Mouse (Mus musculus) limb, embryonic 15.5 days (tissue): ENCODE data around the gene Six5. TPM values are rescaled to one million over a fixed set of nuclear protein-coding genes. Genes with fewer than 3 reads are reported as not detected.

ENCODE experiments used
- ATAC-seq: fragments of 200-750 bp; cut with Nextera tagmentation; 2 replicates; pipeline ENCODE4 v1.8.0; 2017; ENCODE audit warnings: low read depth, moderate TSS enrichment; ENCODE audit not compliant: insufficient number of reproducible peaks, low FRiP score, low TSS enrichment
- H3K27ac ChIP-seq: fragments of 300-500 bp; sonication (generic); 2 replicates; pipeline ENCODE4 v1.5.1; 2015; ENCODE audit warnings: moderate library complexity, mild to moderate bottlenecking, inconsistent platforms
- H3K27me3 ChIP-seq: fragments of 300-500 bp; sonication (generic); 2 replicates; pipeline ENCODE4 v1.6.1; 2015; ENCODE audit warnings: inconsistent platforms
- H3K36me3 ChIP-seq: fragments of 300-500 bp; sonication (generic); 2 replicates; pipeline ENCODE4 v1.6.1; 2015; ENCODE audit warnings: inconsistent platforms
- H3K4me1 ChIP-seq: fragments of 300-500 bp; sonication (generic); 2 replicates; pipeline ENCODE4 v1.6.1; 2015; ENCODE audit warnings: inconsistent platforms
- H3K4me2 ChIP-seq: fragments of 300-500 bp; sonication (generic); 2 replicates; pipeline ENCODE4 v1.6.1; 2015; ENCODE audit warnings: mild to moderate bottlenecking, inconsistent platforms
- H3K4me3 ChIP-seq: fragments of 300-500 bp; sonication (generic); 2 replicates; pipeline ENCODE4 v1.5.1; 2015; ENCODE audit warnings: mild to moderate bottlenecking, inconsistent platforms
- H3K9ac ChIP-seq: fragments of 300-500 bp; sonication (generic); 2 replicates; pipeline ENCODE4 v1.6.1; 2015; ENCODE audit warnings: inconsistent platforms
- H3K9me3 ChIP-seq: fragments of 300-500 bp; sonication (generic); 2 replicates; pipeline ENCODE4 v1.6.1; 2016; ENCODE audit warnings: inconsistent platforms
- WGBS: fragments of 180-500 bp; shearing (Covaris S2); methylation state at CpG from one replicate; pipeline ENCODE4 v1.1.7; 2015; 5-methylcytosine and 5-hydroxymethylcytosine counted together
- polyA plus RNA-seq: library from polyadenylated mRNA; unstranded; fragments of >200 nt; fragmentation: Nextera tagmentation; extraction: Ambion mirVana; gene quantifications from 2 replicates; pipeline ENCODE4 v1.2.1, GENCODE M21; 2015

The Six5 gene
- 11.5 and 13.5 TPM in 2 replicates for polyA plus RNA-seq

DNA sequence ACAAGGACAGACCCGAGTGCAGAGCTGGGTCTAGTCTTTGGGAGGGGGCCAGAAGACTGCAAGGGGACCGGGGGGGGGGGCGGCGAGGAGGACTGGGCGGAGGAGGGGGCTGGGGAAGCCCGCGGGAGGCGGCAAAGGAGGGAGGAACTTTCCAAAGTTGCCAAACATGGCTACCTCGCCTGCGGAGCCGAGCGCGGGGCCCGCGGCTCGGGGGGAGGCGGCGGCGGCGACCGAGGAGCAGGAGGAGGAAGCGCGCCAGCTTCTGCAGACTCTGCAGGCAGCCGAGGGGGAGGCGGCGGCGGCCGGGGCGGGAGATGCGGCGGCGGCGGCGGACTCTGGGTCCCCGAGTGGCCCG is at the start of gene Six5:
TSS of gene Six5 (plus strand) at position 124 of the 355 bp plus-strand sequence.
- peak within 1 kb of the TSS; percentile 86 for H3K4me3 ChIP-seq
- H3K9me3 ChIP-seq, result no peaks in the 10 kb centered on the region
- peak within 1 kb of the TSS; percentile 99 for H3K27ac ChIP-seq
- peaks cover 54% of the 10 kb centered on the region for H3K4me1 ChIP-seq
- ATAC-seq, result peak; percentile 26
- peaks cover 34% of the 10 kb centered on the region for H3K36me3 ChIP-seq
- 1% methylated on average over 20 of the region's 36 CpGs for WGBS
- H3K4me2 ChIP-seq, result peak within 1 kb of the TSS; percentile 88
- peak within 1 kb of the TSS; percentile 78 for H3K9ac ChIP-seq
- peaks cover 4% of the 10 kb centered on the region; the same call in 1 of the 2 replicates for H3K27me3 ChIP-seq

GRCm38 (mm10) chr7:19044616-19045015 is 49.8 kb upstream of the Six5 start:
- H3K27ac ChIP-seq, result no peak overlapping the region
- H3K4me1 ChIP-seq, result no peaks in the 10 kb centered on the region
- no peak overlapping the region for H3K9ac ChIP-seq
- ATAC-seq, result no peak
- WGBS, result 93% methylated on average over 6 of the region's 6 CpGs
- H3K9me3 ChIP-seq, result no peaks in the 10 kb centered on the region
- no peaks in the 10 kb centered on the region for H3K27me3 ChIP-seq
- H3K4me2 ChIP-seq, result no peak overlapping the region
- H3K36me3 ChIP-seq, result peaks cover 99% of the 10 kb centered on the region
- H3K4me3 ChIP-seq, result no peak overlapping the region

GRCm38 (mm10) chr7:19046286-19047069 is 47.9 kb upstream of the Six5 start:
- H3K4me2 ChIP-seq, result no peak overlapping the region
- no peaks in the 10 kb centered on the region for H3K9me3 ChIP-seq
- peaks cover 99% of the 10 kb centered on the region for H3K36me3 ChIP-seq
- no peak overlapping the region for H3K4me3 ChIP-seq
- no peak overlapping the region for H3K27ac ChIP-seq
- no peak overlapping the region for H3K9ac ChIP-seq
- ATAC-seq, result no peak
- 89% methylated on average over 11 of the region's 11 CpGs for WGBS
- H3K27me3 ChIP-seq, result no peaks in the 10 kb centered on the region
- H3K4me1 ChIP-seq, result no peaks in the 10 kb centered on the region

- no peak for ATAC-seq
- H3K4me1 ChIP-seq, result no peaks in the 10 kb centered on the region
- H3K27me3 ChIP-seq, result no peaks in the 10 kb centered on the region
- peaks cover 98% of the 10 kb centered on the region for H3K36me3 ChIP-seq
- no peak overlapping the region for H3K9ac ChIP-seq
- 87% methylated on average over 14 of the region's 14 CpGs for WGBS
- no peaks in the 10 kb centered on the region for H3K9me3 ChIP-seq
- H3K27ac ChIP-seq, result no peak overlapping the region
- no peak overlapping the region for H3K4me3 ChIP-seq
- H3K4me2 ChIP-seq, result no peak overlapping the region
Measured at GRCm38 (mm10) chr7:19048006-19048527, 46.3 kb upstream of the Six5 start.

GRCm38 (mm10) chr7:19049252-19049651 is 45.1 kb upstream of the Six5 start:
- Histone ChIP-seq H3K9ac (no peak overlapping the region), H3K4me3 (no peak overlapping the region), H3K27ac (no peak overlapping the region), H3K4me1 (peaks cover 6% of the 10 kb centered on the region), H3K4me2 (no peak overlapping the region), H3K9me3 (no peaks in the 10 kb centered on the region), H3K36me3 (peaks cover 94% of the 10 kb centered on the region), H3K27me3 (no peaks in the 10 kb centered on the region)
- 87% methylated on average over 5 of the region's 5 CpGs for WGBS
- ATAC-seq, result no peak

DNA sequence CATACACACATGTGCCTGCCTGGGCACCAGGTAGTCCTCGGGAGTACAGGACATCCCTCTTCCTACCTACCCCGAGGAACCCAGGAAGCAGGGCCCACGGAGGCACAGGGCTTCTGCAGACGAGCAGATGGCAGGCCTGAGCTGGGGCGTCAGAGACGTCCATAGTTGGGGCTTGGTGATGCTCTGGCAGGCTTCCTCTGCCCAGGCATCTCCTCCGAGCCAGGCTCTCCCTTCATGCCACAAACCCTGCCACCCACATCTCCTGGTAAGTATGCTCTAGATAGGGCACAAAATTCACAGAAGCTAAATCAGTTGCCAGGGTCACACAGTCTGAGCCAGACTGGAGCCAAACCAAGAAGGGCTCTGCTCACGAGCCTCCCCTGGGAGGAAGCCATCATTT is 44.2 kb upstream of the Six5 start:
- no peak overlapping the region for H3K4me2 ChIP-seq
- H3K4me3 ChIP-seq, result no peak overlapping the region
- H3K36me3 ChIP-seq, result peaks cover 87% of the 10 kb centered on the region
- no peaks in the 10 kb centered on the region for H3K27me3 ChIP-seq
- no peaks in the 10 kb centered on the region for H3K9me3 ChIP-seq
- 86% methylated on average over 8 of the region's 8 CpGs for WGBS
- peaks cover 10% of the 10 kb centered on the region for H3K4me1 ChIP-seq
- no peak overlapping the region for H3K9ac ChIP-seq
- ATAC-seq, result no peak
- no peak overlapping the region for H3K27ac ChIP-seq

DNA sequence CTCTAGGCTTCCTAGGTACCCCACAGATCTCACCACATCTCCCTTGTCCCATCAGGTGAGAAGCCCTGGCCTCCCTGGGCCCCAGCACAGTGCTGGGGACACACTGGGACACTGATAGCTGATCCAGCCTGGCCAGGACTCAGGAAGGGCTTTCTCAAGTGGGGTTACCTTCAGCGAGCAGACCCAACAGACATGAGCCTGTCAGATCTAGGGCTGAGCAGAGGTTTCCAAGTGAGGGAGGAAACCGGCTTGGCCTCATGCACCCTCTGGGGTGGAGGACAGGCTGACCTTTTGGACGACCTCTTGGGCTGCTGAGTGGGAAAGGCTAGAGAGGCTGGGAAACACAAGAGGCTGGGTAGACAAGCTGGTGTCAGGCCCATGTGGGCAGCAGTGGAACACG is 43.2 kb upstream of the Six5 start:
- Histone ChIP-seq H3K4me2 (no peak overlapping the region), H3K27ac (no peak overlapping the region), H3K27me3 (no peaks in the 10 kb centered on the region), H3K9ac (no peak overlapping the region), H3K4me3 (no peak overlapping the region), H3K36me3 (peaks cover 80% of the 10 kb centered on the region), H3K9me3 (no peaks in the 10 kb centered on the region), H3K4me1 (peaks cover 10% of the 10 kb centered on the region)
- 70% methylated on average over 4 of the region's 4 CpGs for WGBS
- ATAC-seq, result no peak

- Histone ChIP-seq H3K4me3 (no peak overlapping the region), H3K27me3 (no peaks in the 10 kb centered on the region), H3K4me2 (no peak overlapping the region), H3K9ac (no peak overlapping the region), H3K9me3 (no peaks in the 10 kb centered on the region), H3K27ac (no peak overlapping the region), H3K36me3 (peaks cover 66% of the 10 kb centered on the region), H3K4me1 (peaks cover 10% of the 10 kb centered on the region)
- 85% methylated on average over 15 of the region's 15 CpGs for WGBS
- no peak for ATAC-seq
Measured at GRCm38 (mm10) chr7:19052345-19053135, 41.9 kb upstream of the Six5 start.

- H3K4me3 ChIP-seq, result no peak overlapping the region
- peaks cover 10% of the 10 kb centered on the region for H3K4me1 ChIP-seq
- H3K27me3 ChIP-seq, result no peaks in the 10 kb centered on the region
- 89% methylated on average over 7 of the region's 7 CpGs for WGBS
- H3K36me3 ChIP-seq, result peaks cover 61% of the 10 kb centered on the region
- ATAC-seq, result no peak
- H3K9me3 ChIP-seq, result no peaks in the 10 kb centered on the region
- H3K9ac ChIP-seq, result no peak overlapping the region
- H3K4me2 ChIP-seq, result no peak overlapping the region
- no peak overlapping the region for H3K27ac ChIP-seq
Measured at GRCm38 (mm10) chr7:19053136-19053532, 41.3 kb upstream of the Six5 start.

GRCm38 (mm10) chr7:19054047-19054776 is 40.2 kb upstream of the Six5 start, which contains the start of gene Rsph6a:
Gene Rsph6a (plus strand): TSS chr7:19054690.
- no peak within 1 kb of the TSS for H3K4me3 ChIP-seq
- peaks cover 50% of the 10 kb centered on the region for H3K36me3 ChIP-seq
- H3K9me3 ChIP-seq, result no peaks in the 10 kb centered on the region
- ATAC-seq, result no peak
- H3K27me3 ChIP-seq, result no peaks in the 10 kb centered on the region
- WGBS, result 28% methylated on average over 33 of the region's 33 CpGs
- H3K27ac ChIP-seq, result no peak within 1 kb of the TSS
- peaks cover 10% of the 10 kb centered on the region for H3K4me1 ChIP-seq
- H3K9ac ChIP-seq, result no peak within 1 kb of the TSS
- H3K4me2 ChIP-seq, result peak within 1 kb of the TSS; percentile 27

DNA sequence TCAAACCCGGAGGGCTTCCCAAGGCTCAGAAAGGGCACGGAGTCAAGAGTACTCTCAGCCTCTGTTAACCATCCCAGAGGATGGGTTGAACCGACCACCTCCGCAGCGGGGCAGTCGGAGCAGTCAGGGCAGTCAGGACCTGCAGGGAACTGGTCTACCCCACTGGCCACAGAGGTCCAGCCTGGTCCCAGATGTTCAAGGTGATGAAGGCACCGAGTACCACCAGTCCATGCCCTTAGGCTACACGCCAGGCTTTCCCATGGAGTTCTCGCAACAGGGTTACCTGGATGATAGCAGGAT is 39.7 kb upstream of the Six5 start:
- Histone ChIP-seq H3K4me1 (peaks cover 10% of the 10 kb centered on the region), H3K36me3 (peaks cover 45% of the 10 kb centered on the region), H3K4me3 (no peak overlapping the region), H3K27ac (no peak overlapping the region), H3K27me3 (no peaks in the 10 kb centered on the region), H3K4me2 (peak overlapping the region; percentile 27), H3K9me3 (no peaks in the 10 kb centered on the region), H3K9ac (no peak overlapping the region)
- ATAC-seq, result no peak
- WGBS, result 66% methylated on average over 9 of the region's 9 CpGs
